ENCODE assay signal across 15 mouse cellular contexts in genomic region chr10:126663461-126664013, GRCm38 (mm10).
DNase-seq lines count a peak whose midpoint lies in the region; ATAC-seq and TF ChIP-seq lines count a peak whose summit lies in the region.
"Had no signal": no experiment of that assay in that cellular context is flagged by ENCODE, and none has a peak within 500 bp of the region (broad histone marks: within the 10 kb centered on the region; RNA-seq: fewer than 3 reads in every experiment).

No protein-coding gene starts in this region.

- ATAC-seq in cerebellum, adult (ENCODE audit: insufficient number of reproducible peaks, low FRiP score, low TSS enrichment), result no peak
- peak; percentile 63; the same call in 1 of the 2 replicates for ATAC-seq in embryonic facial prominence, embryonic 15.5 days (ENCODE audit: insufficient number of reproducible peaks, low FRiP score, low TSS enrichment, low read depth)
- no peak for ATAC-seq in erythroid progenitor cell, adult 5-6 weeks (replicated peaks; ENCODE audit: low FRiP score, poor library complexity, severe bottlenecking)
- no peak for ATAC-seq in forebrain, embryonic 14.5 days
- ATAC-seq: forebrain, embryonic 15.5 days had no signal

- WGBS in cerebellum, adult 2 months, result 85% methylated on average over 15 of the region's 15 CpGs
- 59% methylated on average over 15 of the region's 15 CpGs for WGBS in embryonic facial prominence, embryonic 15.5 days
- 87% methylated on average over 15 of the region's 15 CpGs for WGBS in forebrain, embryonic 14.5 days

- H3K9ac ChIP-seq in embryonic facial prominence, embryonic 15.5 days, result no peak overlapping the region
- H3K9ac ChIP-seq in forebrain, embryonic 14.5 days (ENCODE audit: low read length), result no peak overlapping the region
- H3K9ac ChIP-seq: forebrain, embryonic 15.5 days had no signal

- TF ChIP-seq CTCF in cerebellum, adult 2 months (IDR thresholded peaks at IDR 0.05; ENCODE audit: borderline replicate concordance, insufficient read depth, low read depth, low read length), result peak; percentile 11; the same call in 1 of the 2 replicates
- TF ChIP-seq CTCF in left cerebral cortex, adult 2 months (IDR thresholded peaks at IDR 0.05), result peak; percentile 49
- peak; percentile 97 for TF ChIP-seq CTCF in E14TG2a.4 (conservative IDR thresholded peaks at IDR 0.05; ENCODE audit: low read length)

- no peaks in the 10 kb centered on the region for H3K9me3 ChIP-seq in E14TG2a.4 (ENCODE audit: low read length)
- no peaks in the 10 kb centered on the region for H3K9me3 ChIP-seq in embryonic facial prominence, embryonic 15.5 days (replicated peaks)
- H3K9me3 ChIP-seq in forebrain, embryonic 14.5 days (replicated peaks; ENCODE audit: control insufficient read depth, low read length), result 0 out of 2 replicates have a peak, but pooled peaks cover 2% of the 10 kb centered on the region
- H3K9me3 ChIP-seq: forebrain, embryonic 15.5 days had no signal

- H3K27me3 ChIP-seq in cerebellum, adult 2 months (ENCODE audit: control insufficient read depth, insufficient read depth, low read length), result no peaks in the 10 kb centered on the region
- H3K27me3 ChIP-seq in E14TG2a.4 (ENCODE audit: insufficient read depth, low read length), result no peaks in the 10 kb centered on the region
- no peaks in the 10 kb centered on the region for H3K27me3 ChIP-seq in embryonic facial prominence, embryonic 15.5 days
- H3K27me3 ChIP-seq in forebrain, embryonic 14.5 days (replicated peaks; ENCODE audit: control insufficient read depth, insufficient read depth, low read length), result no peaks in the 10 kb centered on the region
- H3K27me3 ChIP-seq: forebrain, embryonic 15.5 days had no signal

- no peak overlapping the region for H3K4me2 ChIP-seq in embryonic facial prominence, embryonic 15.5 days (replicated peaks)
- H3K4me2 ChIP-seq in forebrain, embryonic 14.5 days (ENCODE audit: low read length), result no peak overlapping the region
- H3K4me2 ChIP-seq: forebrain, embryonic 15.5 days had no signal

- H3K36me3 ChIP-seq in E14TG2a.4 (ENCODE audit: insufficient read depth, low read length), result no peaks in the 10 kb centered on the region
- H3K36me3 ChIP-seq in embryonic facial prominence, embryonic 15.5 days, result no peaks in the 10 kb centered on the region
- no peaks in the 10 kb centered on the region for H3K36me3 ChIP-seq in forebrain, embryonic 14.5 days (ENCODE audit: control insufficient read depth, insufficient read depth, low read length)
- H3K36me3 ChIP-seq: forebrain, embryonic 15.5 days; G1E had no signal

- no peak for DNase-seq in cerebellum, adult 2 months
- DNase-seq in left cerebral cortex, adult 2 months (ENCODE audit: extremely low spot score in 1 of 2, low spot score in 2 of 2), result no peak
- DNase-seq in left cerebral cortex, postnatal 14 days (ENCODE audit: low spot score in 2 of 2), result no peak
- no peak for DNase-seq in forebrain, embryonic 14.5 days (ENCODE audit: low spot score)
- DNase-seq: adrenal gland, adult 2 months; cerebellum, adult 18-20 months; heart, adult 11 months; left cerebral cortex, postnatal 4 days; right cerebral cortex, postnatal 25 days had no signal

- no peak overlapping the region for H3K27ac ChIP-seq in cerebellum, adult 2 months (ENCODE audit: insufficient read depth, low read length)
- H3K27ac ChIP-seq in left cerebral cortex, adult 2 months, result peak overlapping the region; percentile 8; the same call in 1 of the 2 replicates
- peak overlapping the region; percentile 53; the same call in 1 of the 2 replicates for H3K27ac ChIP-seq in embryonic facial prominence, embryonic 15.5 days (replicated peaks)
- no peak overlapping the region for H3K27ac ChIP-seq in forebrain, embryonic 14.5 days (ENCODE audit: low read depth, low read length)
- H3K27ac ChIP-seq: forebrain, embryonic 15.5 days had no signal

- intact Hi-C loops in left cerebral cortex, adult 2 months (cut with DNase I), result loop anchor here (1.0 to 5.0 kb wide), 2 partner anchors 15 to 184 kb away; no protein-coding TSS in a partner anchor
- intact Hi-C loops in left cerebral cortex, postnatal 14 days (cut with DNase I), result no loop called here

- no peaks in the 10 kb centered on the region for H3K4me1 ChIP-seq in cerebellum, adult 2 months (ENCODE audit: control insufficient read depth, insufficient read depth, low read length)
- H3K4me1 ChIP-seq in E14TG2a.4 (replicated peaks; ENCODE audit: low read depth, low read length), result no peaks in the 10 kb centered on the region; the same call in 1 of the 2 replicates
- H3K4me1 ChIP-seq in embryonic facial prominence, embryonic 15.5 days, result no peaks in the 10 kb centered on the region
- no peaks in the 10 kb centered on the region for H3K4me1 ChIP-seq in forebrain, embryonic 14.5 days (ENCODE audit: control insufficient read depth, insufficient read depth, low read length)
- H3K4me1 ChIP-seq: forebrain, embryonic 15.5 days had no signal

- no peak for TF ChIP-seq POLR2A in cerebellum, adult 2 months (IDR thresholded peaks at IDR 0.05; ENCODE audit: borderline replicate concordance, insufficient read depth, low read length)

- H3K4me3 ChIP-seq in cerebellum, adult 2 months (replicated peaks; ENCODE audit: insufficient read depth, low read depth, low read length), result no peak overlapping the region
- no peak overlapping the region for H3K4me3 ChIP-seq in left cerebral cortex, adult 2 months
- H3K4me3 ChIP-seq in E14TG2a.4 (replicated peaks; ENCODE audit: low read length), result peak overlapping the region; percentile 48; the same call in 1 of the 2 replicates
- no peak overlapping the region for H3K4me3 ChIP-seq in embryonic facial prominence, embryonic 15.5 days (replicated peaks)
- H3K4me3 ChIP-seq in forebrain, embryonic 14.5 days (ENCODE audit: low read depth, low read length), result no peak overlapping the region
- H3K4me3 ChIP-seq: forebrain, embryonic 15.5 days had no signal

Comparison
In these comparisons a context has a peak if more than half of its experiments do, and no peak if none do; other contexts are left out.
1. H3K27ac ChIP-seq: peak in left cerebral cortex, adult 2 months (single experiment) and embryonic facial prominence, embryonic 15.5 days (single experiment); none in cerebellum, adult 2 months (single experiment) and forebrain, embryonic 14.5 days (single experiment).
2. CTCF ChIP-seq: peak in every context shown above with its lines; median percentile 97 in E14TG2a.4; 49 in left cerebral cortex, adult 2 months; 11 in cerebellum, adult 2 months.